Mouse (Mus musculus): ENCODE measurements around the gene AI837181. TPM values are rescaled to one million over a fixed set of nuclear protein-coding genes. Genes with fewer than 3 reads are reported as not detected.

Gene AI837181
- polyA plus RNA-seq (2014; fragmentation: Illumina TruSeq; extraction: RNeasy Lipid Tissue Mini Kit (QIAGEN cat#74804); ENCODE audit: low read depth, low replicate concordance) = 0.58 TPM

GRCm38 (mm10) chr19:5424782-5425741 lies at the start of gene AI837181, which contains the start of gene Drap1:
Gene AI837181, plus strand, starts transcription at chr19:5425144.
Gene Drap1, minus strand, starts transcription at chr19:5424979.

GRCm38 (mm10) chr19:5388588-5389242 lies 36.2 kb upstream of the AI837181 start, which contains the start of gene Sart1:
Gene Sart1, minus strand, starts transcription at chr19:5388703.

GRCm38 (mm10) chr19:5402293-5402692 lies 22.7 kb upstream of the AI837181 start, which contains the start of gene Tsga10ip:
Gene Tsga10ip, minus strand, starts transcription at chr19:5402526.

GRCm38 (mm10) chr19:5447515-5448353 lies 22.8 kb downstream of the AI837181 start, which contains the start of gene Fosl1:
Gene Fosl1, plus strand, starts transcription at chr19:5447547.

GRCm38 (mm10) chr19:5457746-5458442 lies 33.0 kb downstream of the AI837181 start, which contains the start of gene Ccdc85b:
Gene Ccdc85b, minus strand, starts transcription at chr19:5457894.

GRCm38 (mm10) chr19:5460465-5460911 lies 35.5 kb downstream of the AI837181 start, which contains the start of gene Fibp:
Gene Fibp, plus strand, starts transcription at chr19:5460615.

GRCm38 (mm10) chr19:5468374-5468773 lies 43.4 kb downstream of the AI837181 start, which contains the start of gene Ctsw:
Gene Ctsw, minus strand, starts transcription at chr19:5468507.

GRCm38 (mm10) chr19:5473720-5474119 lies 48.8 kb downstream of the AI837181 start, which contains the start of gene Efemp2:
Gene Efemp2, plus strand, starts transcription at chr19:5473954.

Other genes starting within 250 kb of the AI837181 start
- gene Pacs1, start 152.0 kb upstream of the AI837181 start, polyA plus RNA-seq (2014; fragmentation: Illumina TruSeq; extraction: RNeasy Lipid Tissue Mini Kit (QIAGEN cat#74804); ENCODE audit: low read depth, low replicate concordance) = 0.53 TPM
- gene Sf3b2, start 129.7 kb upstream of the AI837181 start, polyA plus RNA-seq (2014; fragmentation: Illumina TruSeq; extraction: RNeasy Lipid Tissue Mini Kit (QIAGEN cat#74804); ENCODE audit: low read depth, low replicate concordance) = 25.1 TPM
- not detected for gene Gal3st3, start 126.8 kb upstream of the AI837181 start, polyA plus RNA-seq (2014; fragmentation: Illumina TruSeq; extraction: RNeasy Lipid Tissue Mini Kit (QIAGEN cat#74804); ENCODE audit: low read depth, low replicate concordance)
- not detected for gene Catsper1, start 89.4 kb upstream of the AI837181 start, polyA plus RNA-seq (2014; fragmentation: Illumina TruSeq; extraction: RNeasy Lipid Tissue Mini Kit (QIAGEN cat#74804); ENCODE audit: low read depth, low replicate concordance)
- not detected for gene Cst6, start 75.6 kb upstream of the AI837181 start, polyA plus RNA-seq (2014; fragmentation: Illumina TruSeq; extraction: RNeasy Lipid Tissue Mini Kit (QIAGEN cat#74804); ENCODE audit: low read depth, low replicate concordance)
- gene Eif1ad, start 58.4 kb upstream of the AI837181 start, polyA plus RNA-seq (2014; fragmentation: Illumina TruSeq; extraction: RNeasy Lipid Tissue Mini Kit (QIAGEN cat#74804); ENCODE audit: low read depth, low replicate concordance) = 7.1 TPM
- gene Banf1, start 58.0 kb upstream of the AI837181 start, polyA plus RNA-seq (2014; fragmentation: Illumina TruSeq; extraction: RNeasy Lipid Tissue Mini Kit (QIAGEN cat#74804); ENCODE audit: low read depth, low replicate concordance) = 7.5 TPM
- gene Sart1, start 36.4 kb upstream of the AI837181 start, polyA plus RNA-seq (2014; fragmentation: Illumina TruSeq; extraction: RNeasy Lipid Tissue Mini Kit (QIAGEN cat#74804); ENCODE audit: low read depth, low replicate concordance) = 4.6 TPM
- not detected for gene Tsga10ip, start 22.6 kb upstream of the AI837181 start, polyA plus RNA-seq (2014; fragmentation: Illumina TruSeq; extraction: RNeasy Lipid Tissue Mini Kit (QIAGEN cat#74804); ENCODE audit: low read depth, low replicate concordance)
- 7.4 TPM for gene Drap1, start 165 bp upstream of the AI837181 start, polyA plus RNA-seq (2014; fragmentation: Illumina TruSeq; extraction: RNeasy Lipid Tissue Mini Kit (QIAGEN cat#74804); ENCODE audit: low read depth, low replicate concordance)
- gene Fosl1, start 22.4 kb downstream of the AI837181 start, polyA plus RNA-seq (2014; fragmentation: Illumina TruSeq; extraction: RNeasy Lipid Tissue Mini Kit (QIAGEN cat#74804); ENCODE audit: low read depth, low replicate concordance) = not detected
- gene Ccdc85b, start 32.8 kb downstream of the AI837181 start, polyA plus RNA-seq (2014; fragmentation: Illumina TruSeq; extraction: RNeasy Lipid Tissue Mini Kit (QIAGEN cat#74804); ENCODE audit: low read depth, low replicate concordance) = 0.11 TPM
- 5.5 TPM for gene Fibp, start 35.5 kb downstream of the AI837181 start, polyA plus RNA-seq (2014; fragmentation: Illumina TruSeq; extraction: RNeasy Lipid Tissue Mini Kit (QIAGEN cat#74804); ENCODE audit: low read depth, low replicate concordance)
- not detected for gene Ctsw, start 43.4 kb downstream of the AI837181 start, polyA plus RNA-seq (2014; fragmentation: Illumina TruSeq; extraction: RNeasy Lipid Tissue Mini Kit (QIAGEN cat#74804); ENCODE audit: low read depth, low replicate concordance)
- not detected for gene Efemp2, start 48.8 kb downstream of the AI837181 start, polyA plus RNA-seq (2014; fragmentation: Illumina TruSeq; extraction: RNeasy Lipid Tissue Mini Kit (QIAGEN cat#74804); ENCODE audit: low read depth, low replicate concordance)
- gene Mus81, start 63.3 kb downstream of the AI837181 start, polyA plus RNA-seq (2014; fragmentation: Illumina TruSeq; extraction: RNeasy Lipid Tissue Mini Kit (QIAGEN cat#74804); ENCODE audit: low read depth, low replicate concordance) = 0.74 TPM
- gene Cfl1, start 65.3 kb downstream of the AI837181 start, polyA plus RNA-seq (2014; fragmentation: Illumina TruSeq; extraction: RNeasy Lipid Tissue Mini Kit (QIAGEN cat#74804); ENCODE audit: low read depth, low replicate concordance) = 109 TPM
- not detected for gene 1700020D05Rik, start 78.6 kb downstream of the AI837181 start, polyA plus RNA-seq (2014; fragmentation: Illumina TruSeq; extraction: RNeasy Lipid Tissue Mini Kit (QIAGEN cat#74804); ENCODE audit: low read depth, low replicate concordance)
- gene Snx32, start 85.4 kb downstream of the AI837181 start, polyA plus RNA-seq (2014; fragmentation: Illumina TruSeq; extraction: RNeasy Lipid Tissue Mini Kit (QIAGEN cat#74804); ENCODE audit: low read depth, low replicate concordance) = 0.64 TPM
- gene Ovol1, start 135.5 kb downstream of the AI837181 start, polyA plus RNA-seq (2014; fragmentation: Illumina TruSeq; extraction: RNeasy Lipid Tissue Mini Kit (QIAGEN cat#74804); ENCODE audit: low read depth, low replicate concordance) = not detected
- gene Ap5b1, start 142.9 kb downstream of the AI837181 start, polyA plus RNA-seq (2014; fragmentation: Illumina TruSeq; extraction: RNeasy Lipid Tissue Mini Kit (QIAGEN cat#74804); ENCODE audit: low read depth, low replicate concordance) = not detected
- gene Rnaseh2c, start 176.7 kb downstream of the AI837181 start, polyA plus RNA-seq (2014; fragmentation: Illumina TruSeq; extraction: RNeasy Lipid Tissue Mini Kit (QIAGEN cat#74804); ENCODE audit: low read depth, low replicate concordance) = 3.4 TPM
- 7.2 TPM for gene Kat5, start 185.1 kb downstream of the AI837181 start, polyA plus RNA-seq (2014; fragmentation: Illumina TruSeq; extraction: RNeasy Lipid Tissue Mini Kit (QIAGEN cat#74804); ENCODE audit: low read depth, low replicate concordance)
- gene Rela, start 212.3 kb downstream of the AI837181 start, polyA plus RNA-seq (2014; fragmentation: Illumina TruSeq; extraction: RNeasy Lipid Tissue Mini Kit (QIAGEN cat#74804); ENCODE audit: low read depth, low replicate concordance) = 2.4 TPM
- 0.16 TPM for gene Sipa1, start 238.6 kb downstream of the AI837181 start, polyA plus RNA-seq (2014; fragmentation: Illumina TruSeq; extraction: RNeasy Lipid Tissue Mini Kit (QIAGEN cat#74804); ENCODE audit: low read depth, low replicate concordance)